Mouse (Mus musculus) kidney, embryonic 16.5 days (tissue): Measurements from ENCODE around the gene Clstn1. TPM values are rescaled to one million over a fixed set of nuclear protein-coding genes. Genes with fewer than 3 reads are reported as not detected.

Source experiments
- ATAC-seq: fragments of 200-750 bp; cut with Nextera tagmentation; 2 replicates; pipeline ENCODE4 v1.8.0; 2017; ENCODE audit warnings: moderate TSS enrichment; ENCODE audit not compliant: low FRiP score, low TSS enrichment
- H3K27ac ChIP-seq: fragments of 300-500 bp; sonication (generic); 2 replicates; pipeline ENCODE4 v1.5.1; 2014; ENCODE audit warnings: low read length
- H3K27me3 ChIP-seq: fragments of 300-500 bp; sonication (generic); 2 replicates; pipeline ENCODE4 v1.6.1; 2014; ENCODE audit warnings: low read length, control low read depth, mixed read lengths; ENCODE audit not compliant: insufficient read depth
- H3K36me3 ChIP-seq: fragments of 300-500 bp; sonication (generic); 2 replicates; pipeline ENCODE4 v1.6.1; 2014; ENCODE audit warnings: low read length, control low read depth, mixed read lengths; ENCODE audit not compliant: insufficient read depth
- H3K4me1 ChIP-seq: fragments of 300-500 bp; sonication (generic); 2 replicates; pipeline ENCODE4 v1.6.1; 2014; ENCODE audit warnings: low read length, control low read depth, mixed read lengths; ENCODE audit not compliant: insufficient read depth
- H3K4me2 ChIP-seq: fragments of 300-500 bp; sonication (generic); replicated peaks from 2 replicates; pipeline ENCODE4 v1.6.1; 2014; ENCODE audit warnings: low read depth, low read length
- H3K4me3 ChIP-seq: fragments of 300-500 bp; sonication (generic); 2 replicates; pipeline ENCODE4 v1.5.1; 2014; ENCODE audit warnings: mild to moderate bottlenecking, low read length
- H3K9ac ChIP-seq: fragments of 300-500 bp; sonication (generic); replicated peaks from 2 replicates; pipeline ENCODE4 v1.6.1; 2014; ENCODE audit warnings: low read length
- H3K9me3 ChIP-seq: fragments of 300-500 bp; sonication (generic); 2 replicates; pipeline ENCODE4 v1.6.1; 2016; ENCODE audit warnings: low read length, control low read depth
- WGBS: fragments of 180-500 bp; shearing (Covaris S2); extraction: QIAGEN DNeasy Blood & Tissue Kit; methylation state at CpG from one replicate; pipeline ENCODE4 v1.1.7; 2014; 5-methylcytosine and 5-hydroxymethylcytosine counted together
- polyA plus RNA-seq: library from polyadenylated mRNA; unstranded; fragments of >200 nt; fragmentation: Nextera tagmentation; extraction: Ambion mirVana; gene quantifications from 2 replicates; pipeline ENCODE4 v1.2.1, GENCODE M21; 2015

The Clstn1 gene
- polyA plus RNA-seq, 1 experiment from 2014 or later, result 14.1 TPM

- H3K9me3 ChIP-seq, result no peaks in the 10 kb centered on the region
- H3K4me3 ChIP-seq, result peak overlapping the region; percentile 18; the same call in 1 of the 2 replicates
- H3K27me3 ChIP-seq, result no peaks in the 10 kb centered on the region
- H3K36me3 ChIP-seq, result peaks cover 7% of the 10 kb centered on the region; the same call in 1 of the 2 replicates
- H3K9ac ChIP-seq, result peak overlapping the region; percentile 20; the same call in 1 of the 2 replicates
- ATAC-seq, result peak; percentile 83
- H3K4me2 ChIP-seq, result peak overlapping the region; percentile 42
- 37% methylated on average over 20 of the region's 20 CpGs for WGBS
- H3K27ac ChIP-seq, result peak overlapping the region; percentile 75
- peaks cover 23% of the 10 kb centered on the region for H3K4me1 ChIP-seq
Observed at GRCm38 (mm10) chr4:149564452-149565407, 21.5 kb upstream of the Clstn1 start.

GRCm38 (mm10) chr4:149567432-149568026 lies 18.7 kb upstream of the Clstn1 start:
- 36% methylated on average over 8 of the region's 8 CpGs for WGBS
- Histone ChIP-seq H3K4me1 (peaks cover 35% of the 10 kb centered on the region), H3K9me3 (no peaks in the 10 kb centered on the region), H3K27ac (peak overlapping the region; percentile 48), H3K27me3 (no peaks in the 10 kb centered on the region), H3K4me2 (no peak overlapping the region), H3K4me3 (no peak overlapping the region), H3K36me3 (no peaks in the 10 kb centered on the region), H3K9ac (no peak overlapping the region)
- ATAC-seq, result no peak

- H3K27me3 ChIP-seq, result no peaks in the 10 kb centered on the region
- WGBS, result 63% methylated on average over 6 of the region's 6 CpGs
- H3K4me3 ChIP-seq, result no peak overlapping the region
- H3K4me2 ChIP-seq, result no peak overlapping the region
- ATAC-seq, result no peak
- H3K9me3 ChIP-seq, result no peaks in the 10 kb centered on the region
- H3K27ac ChIP-seq, result no peak overlapping the region
- H3K9ac ChIP-seq, result no peak overlapping the region
- no peaks in the 10 kb centered on the region for H3K36me3 ChIP-seq
- H3K4me1 ChIP-seq, result peaks cover 28% of the 10 kb centered on the region
Observed at GRCm38 (mm10) chr4:149568622-149569021, 17.6 kb upstream of the Clstn1 start.

GRCm38 (mm10) chr4:149569781-149570497 lies 16.3 kb upstream of the Clstn1 start:
- Histone ChIP-seq H3K27me3 (no peaks in the 10 kb centered on the region), H3K4me1 (peaks cover 16% of the 10 kb centered on the region), H3K4me2 (no peak overlapping the region), H3K9ac (no peak overlapping the region), H3K27ac (no peak overlapping the region), H3K36me3 (no peaks in the 10 kb centered on the region), H3K9me3 (no peaks in the 10 kb centered on the region), H3K4me3 (no peak overlapping the region)
- WGBS, result 80% methylated on average over 6 of the region's 6 CpGs
- no peak for ATAC-seq

- Histone ChIP-seq H3K4me2 (no peak overlapping the region), H3K36me3 (no peaks in the 10 kb centered on the region), H3K9ac (no peak overlapping the region), H3K4me1 (peaks cover 16% of the 10 kb centered on the region), H3K9me3 (no peaks in the 10 kb centered on the region), H3K4me3 (no peak overlapping the region), H3K27me3 (no peaks in the 10 kb centered on the region), H3K27ac (no peak overlapping the region)
- ATAC-seq, result no peak
- 80% methylated on average over 4 of the region's 4 CpGs for WGBS
Observed at GRCm38 (mm10) chr4:149570498-149570863, 15.8 kb upstream of the Clstn1 start.

- no peak for ATAC-seq
- H3K36me3 ChIP-seq, result no peaks in the 10 kb centered on the region
- no peak overlapping the region for H3K4me3 ChIP-seq
- H3K4me2 ChIP-seq, result no peak overlapping the region
- peaks cover 16% of the 10 kb centered on the region for H3K4me1 ChIP-seq
- 44% methylated on average over 5 of the region's 5 CpGs for WGBS
- no peaks in the 10 kb centered on the region for H3K27me3 ChIP-seq
- peak overlapping the region; percentile 29; the same call in 1 of the 2 replicates for H3K27ac ChIP-seq
- no peak overlapping the region for H3K9ac ChIP-seq
- no peaks in the 10 kb centered on the region for H3K9me3 ChIP-seq
Observed at GRCm38 (mm10) chr4:149571209-149571608, 15.1 kb upstream of the Clstn1 start.

GRCm38 (mm10) chr4:149571651-149572149 lies 14.6 kb upstream of the Clstn1 start:
- Histone ChIP-seq H3K27ac (peak overlapping the region; percentile 29; the same call in 1 of the 2 replicates), H3K4me1 (peaks cover 16% of the 10 kb centered on the region), H3K9me3 (no peaks in the 10 kb centered on the region), H3K27me3 (no peaks in the 10 kb centered on the region), H3K4me3 (no peak overlapping the region), H3K36me3 (no peaks in the 10 kb centered on the region), H3K9ac (no peak overlapping the region), H3K4me2 (no peak overlapping the region)
- ATAC-seq, result peak; percentile 27; the same call in 1 of the 2 replicates
- WGBS, result 48% methylated on average over 8 of the region's 8 CpGs

GRCm38 (mm10) chr4:149572446-149572845 lies 13.8 kb upstream of the Clstn1 start:
- Histone ChIP-seq H3K9ac (no peak overlapping the region), H3K4me3 (no peak overlapping the region), H3K4me2 (no peak overlapping the region), H3K27me3 (no peaks in the 10 kb centered on the region), H3K4me1 (peaks cover 13% of the 10 kb centered on the region), H3K9me3 (no peaks in the 10 kb centered on the region), H3K27ac (0 out of 2 replicates have a peak overlapping the region, but pooled peaks have one; percentile 30), H3K36me3 (no peaks in the 10 kb centered on the region)
- no peak for ATAC-seq
- WGBS, result 42% methylated on average over 6 of the region's 9 CpGs

- no peaks in the 10 kb centered on the region for H3K9me3 ChIP-seq
- no peak overlapping the region for H3K9ac ChIP-seq
- 68% methylated on average over 8 of the region's 8 CpGs for whole genome bisulfite sequencing
- peak overlapping the region; percentile 26; the same call in 1 of the 2 replicates for H3K27ac ChIP-seq
- H3K4me2 ChIP-seq, result no peak overlapping the region
- peaks cover 13% of the 10 kb centered on the region for H3K4me1 ChIP-seq
- no peaks in the 10 kb centered on the region for H3K36me3 ChIP-seq
- no peak for ATAC-seq
- no peak overlapping the region for H3K4me3 ChIP-seq
- no peaks in the 10 kb centered on the region for H3K27me3 ChIP-seq
Observed at GRCm38 (mm10) chr4:149572851-149573250, 13.4 kb upstream of the Clstn1 start.
